Comparison of ENCODE assay signal across 11 mouse cellular contexts in genomic region chr6:100704197-100704573, GRCm38 (mm10). TPM values are rescaled to one million over a fixed set of nuclear protein-coding genes. Genes with fewer than 3 reads are reported as not detected.
A peak's percentile ranks its signal among the peaks of the same experiment; 100 is the strongest.
DNase-seq lines count a peak whose midpoint lies in the region; ATAC-seq and TF ChIP-seq lines count a peak whose summit lies in the region.
"Had no signal": no experiment of that assay in that cellular context is flagged by ENCODE, and none has a peak within 500 bp of the region (broad histone marks: within the 10 kb centered on the region; RNA-seq: fewer than 3 reads in every experiment).

No protein-coding gene starts in this region.

- TF ChIP-seq CTCF in layer of hippocampus, adult 2 months (conservative IDR thresholded peaks at IDR 0.05): no peak
- no peak for TF ChIP-seq CTCF in embryonic fibroblast, embryonic 13.5 days (IDR thresholded peaks at IDR 0.05; ENCODE audit: borderline replicate concordance, insufficient read depth, low read length)

- H3K4me3 ChIP-seq in layer of hippocampus, adult 2 months: peak overlapping the region; percentile 61
- H3K4me3 ChIP-seq in embryonic fibroblast, embryonic 13.5 days (ENCODE audit: insufficient read depth, low read length): peak overlapping the region; percentile 84
- H3K4me3 ChIP-seq in limb, embryonic 10.5 days: peak overlapping the region; percentile 75
- H3K4me3 ChIP-seq in neural tube, embryonic 15.5 days (replicated peaks): peak overlapping the region; percentile 65

- peaks cover 12% of the 10 kb centered on the region for H3K4me1 ChIP-seq in embryonic fibroblast, embryonic 13.5 days (ENCODE audit: control insufficient read depth, insufficient read depth, low read length)
- peaks cover 28% of the 10 kb centered on the region for H3K4me1 ChIP-seq in limb, embryonic 10.5 days
- peaks cover 16% of the 10 kb centered on the region for H3K4me1 ChIP-seq in neural tube, embryonic 15.5 days

- peak overlapping the region; percentile 98 for H3K4me2 ChIP-seq in neural tube, embryonic 15.5 days

- H3K36me3 ChIP-seq in limb, embryonic 10.5 days: no peaks in the 10 kb centered on the region
- no peaks in the 10 kb centered on the region for H3K36me3 ChIP-seq in neural tube, embryonic 15.5 days

- WGBS in limb, embryonic 10.5 days: 41% methylated on average over 8 of the region's 8 CpGs
- 35% methylated on average over 8 of the region's 8 CpGs for WGBS in neural tube, embryonic 15.5 days

- H3K27me3 ChIP-seq in limb, embryonic 10.5 days (ENCODE audit: low read depth, poor library complexity, severe bottlenecking): peaks cover 22% of the 10 kb centered on the region
- H3K27me3 ChIP-seq in neural tube, embryonic 15.5 days (replicated peaks): peaks cover 38% of the 10 kb centered on the region
- H3K27me3 ChIP-seq: Patski had no signal

- H3K9me3 ChIP-seq in limb, embryonic 10.5 days (replicated peaks): no peaks in the 10 kb centered on the region
- H3K9me3 ChIP-seq in neural tube, embryonic 15.5 days (replicated peaks): no peaks in the 10 kb centered on the region

- no peak; the same call in 1 of the 2 replicates for ATAC-seq in neural tube, embryonic 15.5 days (ENCODE audit: low FRiP score)
- ATAC-seq: inflammation-experienced regulatory T-cells, adult 6 months had no signal

- no peak for DNase-seq in layer of hippocampus, adult 2 months (ENCODE audit: low spot score in 2 of 2)
- no peak for DNase-seq in layer of hippocampus, postnatal 14 days (ENCODE audit: low spot score in 2 of 2)
- no peak for DNase-seq in limb, embryonic 10.5 days (ENCODE audit: low spot score)
- DNase-seq in layer of hippocampus, postnatal 36 days: no peak
- DNase-seq in layer of hippocampus, adult 8-10 months (ENCODE audit: low spot score in 2 of 2): no peak
- DNase-seq in gastrocnemius, postnatal 10 days: no peak
- DNase-seq: cerebellum, adult 11 months had no signal

- H3K27ac ChIP-seq in layer of hippocampus, adult 2 months: peak overlapping the region; percentile 72; the same call in 1 of the 2 replicates
- no peak overlapping the region for H3K27ac ChIP-seq in embryonic fibroblast, embryonic 13.5 days (ENCODE audit: insufficient read depth, low read length)
- H3K27ac ChIP-seq in limb, embryonic 10.5 days: peak overlapping the region; percentile 93
- no peak overlapping the region for H3K27ac ChIP-seq in neural tube, embryonic 15.5 days (replicated peaks)

- no peak for TF ChIP-seq POLR2A in embryonic fibroblast, embryonic 13.5 days (IDR thresholded peaks at IDR 0.05; ENCODE audit: low read depth, low read length)

- H3K9ac ChIP-seq in neural tube, embryonic 15.5 days (replicated peaks): peak overlapping the region; percentile 66

RNA-seq across cellular contexts. Expression of gene Gxylt2, which starts 0.3 kb away (rescaled TPM):
- total RNA-seq in layer of hippocampus, adult 2 months (2021): 1 to 10 TPM; 1.7 to 2.7 TPM
- 1 to 10 TPM; 1.9 TPM for total RNA-seq in layer of hippocampus, postnatal 14 days (2021)
- 36.4 and 73.4 TPM in 2 replicates for polyA plus RNA-seq in embryonic fibroblast, embryonic 13.5 days (2011; ENCODE audit: insufficient read length, low read depth, missing spikeins)
- 2.4 and 4.4 TPM in 2 replicates for polyA plus RNA-seq in limb, embryonic 10.5 days (2016; fragmentation: Nextera tagmentation; extraction: Ambion mirVana)
- polyA plus RNA-seq in neural tube, embryonic 15.5 days (2015; fragmentation: Nextera tagmentation; extraction: Ambion mirVana): 2.2 and 2.6 TPM in 2 replicates
- total RNA-seq in layer of hippocampus, postnatal 36 days (2021): 1 to 10 TPM; 1.7 to 2.1 TPM
- 1 to 10 TPM; 1.9 to 2.5 (median 2.0) TPM for total RNA-seq in layer of hippocampus, adult 8-10 months (2022)
- 1 to 10 TPM; 5.0 to 7.9 TPM for total RNA-seq in gastrocnemius, postnatal 10 days (2021)

RNA-seq across cellular contexts. Expression of gene Shq1, which starts 33.2 kb away (rescaled TPM):
- 1 to 10 TPM; 6.4 to 6.7 TPM for total RNA-seq in layer of hippocampus, adult 2 months (2021)
- 1 to 10 TPM; 6.1 to 6.6 TPM for total RNA-seq in layer of hippocampus, postnatal 14 days (2021)
- polyA plus RNA-seq in embryonic fibroblast, embryonic 13.5 days (2011; ENCODE audit: insufficient read length, low read depth, missing spikeins): 6.3 and 6.5 TPM in 2 replicates
- 21.8 and 22.9 TPM in 2 replicates for polyA plus RNA-seq in limb, embryonic 10.5 days (2016; fragmentation: Nextera tagmentation; extraction: Ambion mirVana)
- 8.9 and 11.0 TPM in 2 replicates for polyA plus RNA-seq in neural tube, embryonic 15.5 days (2015; fragmentation: Nextera tagmentation; extraction: Ambion mirVana)
- total RNA-seq in layer of hippocampus, postnatal 36 days (2021): 1 to 10 TPM; 5.8 to 7.4 TPM
- 1 to 10 TPM; 4.5 to 6.7 (median 5.6) TPM for total RNA-seq in layer of hippocampus, adult 8-10 months (2022)
- 1 to 10 TPM; 2.9 to 3.3 TPM for total RNA-seq in gastrocnemius, postnatal 10 days (2021)

Comparison
In these comparisons a context has a peak if more than half of its experiments do, and no peak if none do; other contexts are left out.
1. H3K27ac ChIP-seq: peak in layer of hippocampus, adult 2 months (single experiment) and limb, embryonic 10.5 days (single experiment); none in embryonic fibroblast, embryonic 13.5 days (single experiment) and neural tube, embryonic 15.5 days (single experiment).
2. Peak in every context shown above with its lines, with median percentiles within 50 percentile points of each other: H3K4me3 ChIP-seq.